7 mouse cellular contexts compared by ENCODE assay signal in genomic region chr6:92065721-92066496, GRCm38 (mm10). TPM values are rescaled to one million over a fixed set of nuclear protein-coding genes. Genes with fewer than 3 reads are reported as not detected.
A peak's percentile ranks its signal among the peaks of the same experiment; 100 is the strongest.
DNase-seq lines count a peak whose midpoint lies in the region; ATAC-seq and TF ChIP-seq lines count a peak whose summit lies in the region.

No protein-coding gene starts in this region.

- H3K9ac ChIP-seq in limb, embryonic 14.5 days (ENCODE audit: low read depth, low read length, severe bottlenecking), result no peak overlapping the region

- no peaks in the 10 kb centered on the region for H3K36me3 ChIP-seq in limb, embryonic 14.5 days (ENCODE audit: control insufficient read depth, insufficient read depth, low read length)

- DNase-seq in ovary, postnatal 10 days (ENCODE audit: low spot score), result peak; percentile 13
- DNase-seq in ovary, adult 18-20 months (ENCODE audit: low spot score), result no peak
- peak; percentile 12 for DNase-seq in T-cell, adult 2 months (ENCODE audit: low spot score)
- peak; percentile 47 to 72 for DNase-seq in cerebellum, postnatal 4 days (ENCODE audit: low spot score in 2 of 2)
- DNase-seq in heart, postnatal 14 days, result peak; percentile 61 to 74
- peak; percentile 40 for DNase-seq in limb, embryonic 14.5 days (ENCODE audit: low spot score)
- peak; percentile 49 for DNase-seq in ovary, postnatal 14 days (ENCODE audit: low spot score)

- ATAC-seq in limb, embryonic 14.5 days (ENCODE audit: low FRiP score, low read depth), result no peak

- H3K9me3 ChIP-seq in limb, embryonic 14.5 days (ENCODE audit: control insufficient read depth, low read length), result no peaks in the 10 kb centered on the region

- WGBS in limb, embryonic 14.5 days, result 50% methylated on average over 12 of the region's 12 CpGs

- H3K27me3 ChIP-seq in limb, embryonic 14.5 days (ENCODE audit: control insufficient read depth, insufficient read depth, low read length), result no peaks in the 10 kb centered on the region

- no peaks in the 10 kb centered on the region for H3K4me1 ChIP-seq in limb, embryonic 14.5 days (ENCODE audit: control insufficient read depth, insufficient read depth, low read length)

- no peak overlapping the region for H3K4me3 ChIP-seq in limb, embryonic 14.5 days (replicated peaks; ENCODE audit: low read length)

- no peak for TF ChIP-seq POLR2A in limb, embryonic 14.5 days (IDR thresholded peaks at IDR 0.05; ENCODE audit: borderline replicate concordance, extremely low read depth, insufficient read depth, insufficient read length)

- no peak overlapping the region for H3K4me2 ChIP-seq in limb, embryonic 14.5 days (replicated peaks; ENCODE audit: low read depth, low read length, severe bottlenecking)

- H3K27ac ChIP-seq in limb, embryonic 14.5 days (replicated peaks; ENCODE audit: low read depth, low read length), result no peak overlapping the region

- intact Hi-C loops in heart, postnatal 14 days (cut with DNase I), result loop anchor here (5.0 kb wide), 2 partner anchors 201 to 289 kb away; no protein-coding TSS in a partner anchor

RNA-seq across cellular contexts. Expression of gene Nr2c2, which starts 25.3 kb away (rescaled TPM):
- total RNA-seq in heart, postnatal 14 days (2021), result 10 to 100 TPM; 31.5 to 32.0 TPM
- polyA plus RNA-seq in limb, embryonic 14.5 days (2012; rRNA removed), result 23.1 and 26.1 TPM in 2 replicates
- polyA plus RNA-seq in limb, embryonic 14.5 days (2014; fragmentation: Nextera tagmentation; extraction: Ambion mirVana), result 27.1 and 35.3 TPM in 2 replicates
